Mouse (Mus musculus) splenic B cell, adult 2 months (primary cell): ENCODE results near the gene Efna5.

Experiments used
- DNase-seq: peaks from one replicate; pipeline ENCODE4 v3.0.0-alpha.2; 2011; ENCODE audit warnings: low read depth, low spot score
- H3K27me3 ChIP-seq: 2 replicates; pipeline ENCODE4 v1.6.1; 2012; ENCODE audit warnings: mild to moderate bottlenecking, low read length, moderate library complexity, mixed read lengths; ENCODE audit not compliant: control insufficient read depth, poor library complexity, insufficient read depth, severe bottlenecking
- H3K36me3 ChIP-seq: 2 replicates; pipeline ENCODE4 v1.6.1; 2012; ENCODE audit warnings: mild to moderate bottlenecking, low read length, moderate library complexity, mixed read lengths; ENCODE audit not compliant: control insufficient read depth, poor library complexity, insufficient read depth, severe bottlenecking

Efna5 gene

DNA sequence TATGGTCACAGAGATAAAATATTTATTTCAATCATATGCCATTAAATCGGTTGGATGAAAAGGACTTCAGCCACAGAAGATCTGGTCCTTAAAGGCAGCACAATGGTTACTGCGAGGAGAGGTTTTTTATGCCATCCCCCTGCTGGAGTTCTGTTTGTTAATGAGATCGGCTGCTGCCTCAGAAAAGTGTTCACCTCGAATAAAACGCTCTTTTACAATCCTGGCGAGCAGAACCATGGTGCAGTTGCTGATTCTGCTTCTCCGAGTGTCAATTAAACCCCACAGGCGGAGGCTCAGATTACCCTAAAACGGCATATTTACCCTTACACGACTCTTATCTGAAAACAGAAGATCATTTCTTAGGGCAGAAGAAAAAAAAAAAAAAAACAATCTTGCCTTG lies 146.2 kb downstream of the Efna5 start:
- no peak for DNase-seq
- no peaks in the 10 kb centered on the region for H3K36me3 ChIP-seq
- no peaks in the 10 kb centered on the region for H3K27me3 ChIP-seq

DNA sequence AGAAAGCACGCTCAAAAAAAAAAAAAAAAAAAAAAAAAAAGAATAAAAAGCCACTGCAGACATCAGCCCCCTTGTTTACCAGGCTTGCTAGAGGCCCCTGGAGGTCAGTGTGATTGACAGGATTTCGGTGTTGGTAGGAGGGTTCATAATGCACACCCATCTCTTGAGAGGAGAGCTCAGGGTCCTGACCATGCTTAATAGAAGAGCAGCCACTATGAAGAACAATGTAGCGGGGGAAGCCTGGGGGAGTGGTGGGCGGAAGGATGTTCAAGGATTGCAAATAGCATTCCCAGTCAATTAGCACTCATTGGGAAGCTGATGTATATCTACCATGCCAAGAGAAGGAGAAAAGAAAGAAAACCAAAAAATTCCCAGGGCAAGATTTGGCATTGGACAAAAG lies 147.1 kb downstream of the Efna5 start:
- H3K36me3 ChIP-seq = no peaks in the 10 kb centered on the region
- DNase-seq = no peak

DNA sequence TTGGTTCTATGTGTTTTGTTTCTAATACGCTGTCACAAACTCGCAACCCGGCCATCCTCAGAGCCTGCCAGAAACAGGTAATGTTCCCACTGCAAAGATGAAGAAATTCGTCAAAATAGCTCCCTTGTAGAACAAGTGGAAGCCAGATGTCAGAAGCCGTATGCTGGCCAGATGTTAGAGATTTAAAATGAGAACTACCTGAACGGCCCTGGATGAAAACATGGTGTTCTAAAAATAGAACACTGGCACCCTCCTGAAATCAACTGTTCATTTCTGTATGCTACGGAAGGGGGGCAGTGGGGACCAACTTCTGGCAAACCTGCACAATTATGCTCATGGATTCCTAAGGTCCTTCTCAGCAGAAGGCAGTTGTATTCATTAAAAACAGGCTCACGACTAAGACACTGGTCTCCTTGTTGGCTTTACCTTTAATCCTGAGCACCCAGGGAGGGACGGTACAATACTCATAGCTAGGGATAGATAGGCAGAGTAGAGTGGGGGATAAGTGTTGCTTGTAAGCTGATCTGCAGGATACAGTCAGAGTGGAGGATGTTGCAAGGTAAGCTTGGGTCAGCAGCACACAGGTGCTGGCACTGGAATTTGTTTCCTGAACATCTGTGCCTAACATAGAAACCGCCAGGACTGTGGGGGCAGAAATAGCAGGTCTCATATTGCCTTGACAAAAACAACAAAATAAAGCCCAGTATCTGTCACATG lies 151.2 kb downstream of the Efna5 start:
- DNase-seq = no peak
- Histone ChIP-seq H3K36me3 (no peaks in the 10 kb centered on the region), H3K27me3 (no peaks in the 10 kb centered on the region)

More for the DNA sequence above, 147.1 kb downstream of the Efna5 start:
- no peaks in the 10 kb centered on the region for H3K27me3 ChIP-seq

DNA sequence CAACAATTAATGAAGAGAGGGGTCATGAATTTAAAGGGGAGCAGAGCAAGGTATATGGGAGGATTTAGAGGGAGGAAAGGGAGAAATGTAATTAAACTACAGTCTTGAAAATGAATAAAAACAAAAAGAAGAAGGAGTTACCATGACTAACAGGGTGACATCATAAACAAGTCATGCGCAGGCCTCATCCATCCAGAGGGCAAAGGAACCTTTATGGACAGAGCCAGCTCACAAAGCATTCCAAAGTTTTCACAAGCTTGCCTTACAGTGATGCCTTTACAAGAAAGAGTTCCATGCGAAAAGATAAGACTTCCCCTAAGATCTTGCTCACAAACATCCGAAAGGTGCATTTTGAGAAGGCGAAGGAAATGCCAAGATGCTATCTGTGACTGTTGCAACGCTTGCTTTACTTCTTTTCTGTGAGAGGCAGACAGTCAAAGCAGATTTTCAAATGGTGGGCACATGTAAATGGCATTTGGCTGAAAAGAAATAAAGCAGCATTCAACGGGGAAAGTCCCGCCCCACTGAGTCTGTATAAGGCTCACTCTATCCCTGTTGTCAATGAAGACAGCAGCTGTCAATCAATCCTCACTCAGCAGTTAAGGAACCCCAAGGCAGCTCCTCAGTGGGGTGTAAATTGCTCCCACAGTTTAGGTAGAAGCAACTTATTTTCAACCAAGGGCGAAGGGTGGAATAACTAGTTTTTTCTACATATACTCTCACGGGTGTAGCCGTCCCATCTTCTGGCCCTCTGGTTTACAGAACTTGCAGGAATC lies 152.8 kb downstream of the Efna5 start:
- no peaks in the 10 kb centered on the region for H3K36me3 ChIP-seq
- no peak for DNase-seq
- H3K27me3 ChIP-seq = no peaks in the 10 kb centered on the region

DNA sequence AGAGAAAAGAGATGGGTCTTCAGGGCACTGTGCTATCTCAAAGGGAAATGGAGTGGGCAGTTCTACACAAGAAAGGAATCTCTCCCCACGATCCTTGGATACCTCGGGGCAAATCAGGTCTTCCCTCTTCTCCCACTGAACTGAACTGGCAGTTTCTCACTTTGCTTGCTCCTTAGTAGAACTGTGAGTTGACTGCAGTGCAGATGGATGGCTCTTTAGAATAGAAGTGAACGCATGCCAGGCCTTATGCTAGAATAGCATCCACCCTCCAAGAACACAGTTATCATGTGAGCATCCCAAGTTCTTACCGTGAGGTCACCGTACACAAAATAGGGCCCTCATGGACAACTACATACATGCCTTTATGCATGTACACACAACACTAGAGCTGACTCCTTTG lies 155.0 kb downstream of the Efna5 start:
- DNase-seq = no peak
- H3K27me3 ChIP-seq = no peaks in the 10 kb centered on the region
- no peaks in the 10 kb centered on the region for H3K36me3 ChIP-seq

DNA sequence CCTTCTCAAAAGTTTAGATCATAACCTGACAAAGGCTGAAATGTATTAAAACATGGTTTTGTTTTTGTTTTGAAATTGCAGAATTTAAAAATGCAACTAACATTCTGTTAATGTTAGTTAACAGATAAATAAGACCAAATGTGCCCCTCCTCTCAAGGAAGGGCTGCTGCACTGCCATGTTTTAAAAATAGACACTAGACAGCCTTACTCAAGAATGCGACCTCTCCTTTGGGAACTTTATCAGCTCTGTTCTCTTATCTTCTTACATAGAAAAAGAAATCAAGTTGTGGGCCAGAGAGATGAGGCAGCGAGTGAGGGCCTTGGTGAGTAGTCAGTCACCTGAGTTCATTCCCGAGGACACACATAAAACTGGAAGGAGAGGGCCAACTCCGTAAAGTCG lies 158.2 kb downstream of the Efna5 start:
- DNase-seq = no peak
- no peaks in the 10 kb centered on the region for H3K36me3 ChIP-seq
- no peaks in the 10 kb centered on the region for H3K27me3 ChIP-seq

DNA sequence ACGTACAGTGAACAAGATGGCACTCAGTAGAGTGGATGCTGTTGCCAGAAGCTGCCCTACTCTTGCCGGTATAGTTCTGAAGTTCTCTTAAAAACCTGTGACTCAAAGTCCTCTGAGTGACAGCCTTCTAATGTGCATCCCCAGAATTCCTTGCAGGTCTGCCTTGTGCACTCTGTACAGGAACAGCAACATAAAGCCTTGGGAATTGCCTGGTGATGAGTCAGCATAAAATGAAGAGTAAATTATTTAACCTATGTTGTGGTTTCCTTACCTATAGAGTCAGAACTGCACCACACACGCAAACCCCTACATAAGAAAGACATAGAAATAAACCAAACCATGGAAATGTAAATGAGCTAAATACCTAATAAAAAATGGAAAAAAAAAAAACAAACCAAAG lies 159.5 kb downstream of the Efna5 start:
- H3K27me3 ChIP-seq = no peaks in the 10 kb centered on the region
- no peaks in the 10 kb centered on the region for H3K36me3 ChIP-seq
- no peak for DNase-seq

DNA sequence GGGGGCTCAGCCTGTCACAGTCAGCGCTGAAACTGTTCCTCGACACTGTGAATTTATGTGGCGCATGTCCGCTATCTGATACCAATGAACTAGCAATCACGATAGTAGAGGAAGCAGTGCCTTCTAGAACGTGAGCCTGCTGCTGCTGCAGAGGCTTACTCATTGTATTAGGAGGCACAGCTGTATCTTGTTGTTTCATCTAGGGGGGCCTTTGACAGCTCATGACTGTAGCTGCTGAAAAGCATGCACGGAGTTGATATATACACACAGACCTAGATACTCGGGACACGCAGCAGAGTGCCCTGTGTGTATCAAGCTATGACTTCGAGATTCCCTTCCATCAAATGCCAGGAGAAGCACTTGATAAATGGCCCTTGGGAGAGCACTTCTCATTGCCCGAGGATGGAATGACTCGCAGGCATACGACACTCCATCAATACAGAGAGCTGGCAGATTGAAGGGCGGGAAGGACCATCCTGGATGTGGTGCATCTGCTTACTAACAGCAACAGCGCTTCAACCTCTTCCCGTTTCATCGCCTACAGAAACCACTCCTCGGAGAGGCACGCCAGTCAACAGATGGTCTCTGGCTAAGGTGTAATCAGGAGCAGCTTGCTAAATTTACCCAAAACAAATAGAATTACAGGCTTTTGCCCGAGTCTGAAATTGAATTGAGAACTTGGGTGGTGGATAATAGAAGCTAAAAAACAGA lies 160.2 kb downstream of the Efna5 start:
- Histone ChIP-seq H3K27me3 (no peaks in the 10 kb centered on the region), H3K36me3 (no peaks in the 10 kb centered on the region)

DNA sequence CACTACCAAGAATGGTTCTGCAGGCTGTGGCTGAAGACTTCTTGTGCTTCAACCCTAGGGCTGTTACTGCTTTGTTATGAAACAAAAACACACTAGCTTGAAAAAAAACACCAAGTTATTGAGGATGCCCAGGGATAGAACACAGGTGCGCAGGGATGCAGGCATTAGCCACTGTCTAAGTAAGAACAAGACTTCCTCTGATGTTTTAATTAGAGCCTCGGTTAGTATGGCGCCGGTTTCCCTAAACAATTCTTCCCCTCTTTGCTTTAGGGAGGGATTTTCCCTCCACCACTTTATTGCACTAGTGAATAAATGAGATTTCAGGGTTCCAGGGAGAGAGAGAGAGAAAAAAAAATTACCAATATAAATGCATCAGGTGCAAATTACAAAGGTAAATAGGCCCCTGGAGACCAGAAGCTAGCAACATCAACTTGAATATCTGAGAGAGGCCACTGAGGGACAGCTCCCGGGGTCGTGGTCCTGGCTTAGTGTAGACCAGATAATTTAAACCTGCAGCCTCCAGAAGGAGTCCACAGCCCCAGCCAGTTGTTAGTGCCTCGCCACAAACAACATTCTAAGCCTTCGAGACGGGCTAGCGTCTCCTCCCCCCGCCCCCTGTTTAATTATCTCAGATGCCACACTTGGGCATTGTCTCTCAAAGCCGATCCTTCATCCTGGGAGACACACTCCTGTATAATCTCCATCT lies 163.5 kb downstream of the Efna5 start:
- no peaks in the 10 kb centered on the region for H3K27me3 ChIP-seq

More for the DNA sequence above, 160.2 kb downstream of the Efna5 start:
- no peak for DNase-seq

DNA sequence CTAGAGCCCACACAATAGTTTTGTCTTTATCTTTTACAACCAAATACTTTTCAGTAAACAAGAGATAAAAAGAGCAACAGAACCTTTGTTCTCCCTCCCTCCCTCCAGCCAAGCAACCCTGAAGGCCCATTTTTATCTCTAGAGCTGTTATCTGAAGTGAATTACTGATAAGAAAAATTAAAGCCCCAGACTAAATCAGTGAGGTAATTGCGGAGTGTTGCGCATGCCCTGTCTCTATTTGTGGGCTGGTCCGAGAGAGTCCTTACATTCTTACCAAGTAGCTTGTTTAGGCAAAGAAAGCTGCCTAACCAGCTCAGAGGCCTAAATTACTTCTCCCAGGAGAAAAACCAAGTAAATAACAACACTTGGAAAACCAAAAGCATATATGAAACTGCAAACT lies 167.7 kb downstream of the Efna5 start:
- DNase-seq = no peak
- Histone ChIP-seq H3K27me3 (no peaks in the 10 kb centered on the region), H3K36me3 (no peaks in the 10 kb centered on the region)

More for the DNA sequence above, 163.5 kb downstream of the Efna5 start:
- DNase-seq = no peak
- no peaks in the 10 kb centered on the region for H3K36me3 ChIP-seq

DNA sequence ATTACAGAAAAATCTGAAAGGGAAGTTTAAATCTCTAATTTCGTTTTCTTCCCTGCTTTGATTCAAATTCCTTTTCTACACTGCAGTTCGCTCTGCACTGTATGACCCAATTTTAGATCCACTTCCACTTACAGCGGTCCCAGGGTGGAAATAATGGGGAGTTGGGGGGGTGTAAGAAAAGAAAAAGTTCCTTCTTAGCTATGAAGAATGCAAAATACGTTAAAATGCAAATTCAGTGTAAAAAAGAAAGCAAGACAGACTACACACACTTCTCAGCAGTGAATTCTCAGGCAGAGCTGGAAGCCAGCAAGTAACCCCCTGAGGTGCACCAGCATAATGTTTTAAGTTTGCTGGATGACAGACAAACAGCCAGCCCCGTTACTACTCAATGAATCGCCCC lies 174.7 kb downstream of the Efna5 start:
- DNase-seq = no peak
- Histone ChIP-seq H3K27me3 (no peaks in the 10 kb centered on the region), H3K36me3 (no peaks in the 10 kb centered on the region)

DNA sequence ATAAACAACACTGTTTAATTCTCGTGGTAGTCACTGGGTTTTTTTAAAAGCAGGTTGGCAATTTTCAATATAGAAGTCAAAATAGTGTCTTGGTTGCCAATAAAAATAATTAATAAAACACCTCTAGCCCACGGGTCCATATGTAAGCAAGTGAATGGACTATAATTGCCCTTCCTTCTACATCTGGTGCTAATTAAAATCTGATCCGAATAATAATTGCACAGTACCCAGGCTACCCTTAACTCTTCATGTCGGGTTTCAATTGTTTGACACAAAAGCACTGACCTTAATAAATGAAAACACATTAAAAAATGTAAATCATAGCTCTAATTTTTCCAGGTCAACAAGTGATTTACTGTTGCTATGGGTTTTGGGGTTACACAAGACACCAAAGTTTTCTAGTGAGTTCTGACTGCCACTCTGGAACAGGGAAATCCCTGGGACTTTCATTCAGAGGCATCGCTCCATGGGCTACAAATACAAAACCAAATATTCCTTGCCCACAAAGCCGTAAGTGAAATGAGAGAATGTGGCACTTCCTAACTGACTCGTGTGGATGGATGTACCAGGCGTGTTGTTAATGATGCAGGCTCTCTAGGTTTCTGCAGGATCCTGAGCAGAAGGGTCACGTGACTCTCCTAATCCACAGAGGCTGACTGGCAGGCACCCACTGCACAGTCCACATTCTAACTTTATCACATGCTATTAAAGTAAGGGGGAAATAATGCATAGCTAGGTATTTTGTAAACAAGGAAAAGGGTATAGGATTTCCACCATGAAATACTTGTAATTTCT lies 178.9 kb downstream of the Efna5 start:
- Histone ChIP-seq H3K36me3 (no peaks in the 10 kb centered on the region), H3K27me3 (no peaks in the 10 kb centered on the region)
- no peak for DNase-seq

DNA sequence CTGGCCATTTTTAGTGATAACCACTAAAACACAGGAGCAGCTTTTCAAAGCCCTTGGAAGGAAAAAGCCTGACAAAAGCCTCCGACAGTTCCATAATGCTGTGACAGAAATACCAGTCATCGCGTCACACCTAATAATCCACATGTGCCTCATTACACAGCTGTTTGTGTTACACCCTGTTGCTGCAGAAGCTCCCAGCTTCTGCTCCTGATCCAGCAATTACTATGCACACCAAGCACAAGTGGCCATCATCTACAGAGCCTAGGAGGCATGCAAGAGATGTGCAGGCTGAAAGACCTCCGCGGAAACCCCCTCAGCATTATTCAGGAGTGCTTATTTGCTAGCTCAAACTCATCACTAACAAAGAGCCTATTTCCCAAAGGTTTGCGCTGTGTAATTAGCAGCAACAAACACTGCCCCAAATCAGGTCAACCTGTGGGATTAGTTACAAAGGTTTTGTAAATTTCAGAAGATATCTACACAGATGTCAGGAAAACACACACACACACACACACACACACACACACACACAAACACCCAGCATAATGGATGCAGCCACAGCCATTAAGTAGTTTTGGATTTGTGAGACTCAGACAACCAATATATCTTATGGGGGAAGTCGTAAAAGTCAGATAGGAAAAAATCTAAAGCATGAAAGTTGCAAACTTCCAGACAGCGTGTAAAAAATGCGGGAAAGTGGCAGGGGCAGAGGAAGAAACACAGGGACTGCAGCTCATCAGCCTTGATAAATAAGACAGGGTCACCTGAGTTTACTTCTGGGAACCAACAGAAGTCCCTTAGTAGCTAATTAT lies 180.1 kb downstream of the Efna5 start:
- H3K36me3 ChIP-seq = no peaks in the 10 kb centered on the region
- H3K27me3 ChIP-seq = no peaks in the 10 kb centered on the region
- DNase-seq = no peak
